Mouse (Mus musculus) small intestine, adult 10 weeks (tissue): ENCODE measurements around the gene Mtfr1l. TPM values are rescaled to one million over a fixed set of nuclear protein-coding genes. Genes with fewer than 3 reads are reported as not detected.

Experiments used
- polyA plus RNA-seq: library from polyadenylated mRNA; stranded (reverse); fragments of 350-450 nt; fragmentation: Illumina TruSeq; extraction: RNeasy Lipid Tissue Mini Kit (QIAGEN cat#74804); gene quantifications from one replicate; pipeline ENCODE4 v1.2.3, GENCODE M21; 2014; ENCODE audit warnings: low replicate concordance

The Mtfr1l gene
- polyA plus RNA-seq = 27.0 TPM

DNA sequence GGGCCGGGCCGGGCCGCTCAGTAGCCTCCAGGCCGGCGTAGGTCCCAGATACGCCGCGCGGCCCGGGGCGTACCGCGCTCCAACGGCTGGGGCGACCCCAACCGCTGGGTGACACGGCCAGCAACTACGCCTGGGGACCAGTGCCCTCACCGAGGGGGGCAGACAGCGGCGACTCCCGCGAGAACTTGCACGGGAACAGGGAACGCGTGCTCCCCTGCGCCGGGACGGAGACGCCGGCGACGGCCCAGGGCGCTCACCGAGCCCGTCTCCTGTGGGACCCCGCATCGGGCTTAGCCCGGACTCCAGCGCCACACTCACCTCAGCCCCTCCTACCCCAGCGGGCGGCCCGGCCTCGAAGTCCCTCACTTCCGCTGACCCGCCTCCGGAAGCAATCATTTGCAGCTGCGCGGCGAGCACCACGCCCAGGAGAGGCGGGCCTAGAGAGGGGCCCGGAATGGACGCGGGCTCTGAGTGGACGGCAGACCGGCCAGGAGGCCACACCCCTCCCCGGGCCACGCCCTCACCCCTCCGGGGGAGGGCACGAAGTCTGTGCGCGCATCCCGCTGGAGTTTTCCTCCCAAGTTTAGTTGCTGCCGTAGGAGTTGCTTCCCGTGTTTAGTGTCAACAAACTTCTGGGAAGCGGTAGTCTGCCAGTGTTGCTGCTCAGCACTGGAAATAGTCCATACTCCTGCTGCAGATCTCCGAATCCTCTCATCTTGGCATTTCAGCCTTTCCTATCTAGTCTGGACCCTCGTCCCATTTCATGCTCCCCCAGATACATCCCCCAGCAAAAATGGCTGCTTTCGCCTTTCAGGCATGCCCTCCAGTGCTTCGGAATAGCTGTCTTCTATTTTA is at the start of gene Mtfr1l:
TSS of gene Mtfr1l (minus strand) at position 456 of the 855 bp plus-strand sequence.

DNA sequence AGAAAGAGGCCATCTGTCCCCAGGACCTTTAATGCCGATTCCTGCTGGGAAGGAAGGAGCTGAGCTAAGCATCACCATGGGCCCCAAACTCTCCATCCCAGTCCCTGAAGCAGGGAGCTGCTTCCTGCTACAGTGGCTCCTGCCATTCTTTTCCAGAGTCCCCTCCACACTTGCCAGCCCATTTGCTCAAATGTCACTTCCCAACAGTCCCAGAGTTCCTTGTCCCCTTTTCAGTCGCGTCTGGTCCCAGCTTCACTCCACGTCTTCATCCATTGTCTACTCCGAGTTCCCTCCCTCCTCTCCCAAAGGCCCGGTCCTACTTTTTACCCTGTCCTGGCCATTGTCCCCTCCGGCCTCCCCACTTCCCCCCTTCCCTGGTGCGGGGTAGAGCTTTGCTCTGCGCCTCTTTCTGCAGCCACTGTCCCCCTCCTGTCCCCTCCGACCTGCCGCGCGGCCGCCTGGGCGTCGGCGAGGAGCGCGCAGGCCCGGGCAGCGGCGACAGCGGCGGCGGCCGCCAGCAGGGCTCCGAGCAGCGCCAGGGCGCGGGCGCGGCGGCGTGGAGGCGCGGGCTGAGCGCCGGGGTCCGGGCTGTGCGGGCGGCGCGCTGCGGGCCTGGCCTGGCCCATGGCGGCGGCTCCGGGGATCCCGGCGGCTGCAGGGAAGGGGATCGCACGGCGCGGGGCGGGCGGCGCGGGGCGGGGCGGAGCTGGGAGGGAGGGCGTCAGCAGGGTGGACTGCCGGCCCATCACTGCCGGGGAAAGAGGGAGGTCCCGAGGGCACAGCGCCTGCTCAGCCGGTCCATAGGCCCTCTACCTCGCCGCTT is 16.5 kb upstream of the Mtfr1l start, which contains the start of gene Selenon:
TSS of gene Selenon (minus strand) at position 673 of the 823 bp plus-strand sequence.

DNA sequence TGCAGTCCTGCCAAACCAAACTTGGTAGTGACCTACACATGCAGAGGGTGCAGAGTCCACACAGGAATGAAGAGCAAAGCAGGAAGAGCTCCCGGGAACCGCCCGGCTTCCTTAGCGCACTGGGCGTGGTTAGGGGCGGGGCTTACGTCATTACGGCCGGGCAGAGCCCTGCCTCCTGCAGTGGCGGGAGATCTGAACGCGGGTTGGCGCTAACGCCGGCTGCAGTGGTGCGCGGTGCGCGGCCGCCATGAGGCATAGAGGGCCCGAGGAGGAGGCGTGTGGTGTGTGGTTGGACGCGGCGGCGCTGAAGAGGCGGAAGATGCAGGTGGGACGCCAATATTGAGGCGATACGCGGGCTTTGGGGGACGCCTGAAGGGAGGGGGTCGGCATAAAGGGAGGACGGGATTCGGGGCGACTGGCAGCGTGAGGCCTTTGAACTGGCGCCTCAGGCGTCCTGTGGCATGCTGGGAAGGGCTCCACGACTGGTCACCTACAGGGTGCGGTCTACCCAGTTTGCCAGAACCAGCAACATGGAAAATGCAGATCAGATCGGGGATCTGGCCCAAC is 24.3 kb downstream of the Mtfr1l start, which contains the start of gene Aunip:
TSS of gene Aunip (plus strand) at position 155 of the 567 bp plus-strand sequence.

GRCm38 (mm10) chr4:134496595-134497210 is 38.5 kb downstream of the Mtfr1l start, which contains the start of gene Paqr7:
TSS of gene Paqr7 (plus strand) at chr4:134496697.

Other genes starting within 250 kb of the Mtfr1l start
- 28.0 TPM for gene Pdik1l, start 247.5 kb downstream of the Mtfr1l start, polyA plus RNA-seq
- gene Trim63, start 220.3 kb downstream of the Mtfr1l start, polyA plus RNA-seq = 0.48 TPM
- 17.2 TPM for gene Slc30a2, start 192.2 kb downstream of the Mtfr1l start, polyA plus RNA-seq
- gene Extl1, start 151.5 kb downstream of the Mtfr1l start, polyA plus RNA-seq = not detected
- 19.8 TPM for gene Pafah2, start 139.1 kb downstream of the Mtfr1l start, polyA plus RNA-seq
- gene Stmn1, start 67.1 kb downstream of the Mtfr1l start, polyA plus RNA-seq = 73.5 TPM
- 10.1 TPM for gene Paqr7, start 38.7 kb downstream of the Mtfr1l start, polyA plus RNA-seq
- gene Aunip, start 24.4 kb downstream of the Mtfr1l start, polyA plus RNA-seq = 2.0 TPM
- 0.45 TPM for gene Selenon, start 16.8 kb upstream of the Mtfr1l start, polyA plus RNA-seq
- gene Man1c1, start 168.9 kb upstream of the Mtfr1l start, polyA plus RNA-seq = 1.0 TPM
- gene Ldlrap1, start 232.6 kb upstream of the Mtfr1l start, polyA plus RNA-seq = 0.45 TPM